Mouse (Mus musculus): ENCODE data around the gene Cenpx. TPM values are rescaled to one million over a fixed set of nuclear protein-coding genes. Genes with fewer than 3 reads are reported as not detected.

Gene Cenpx
- polyA plus RNA-seq, 1 experiment from 2014 or later, result 113 TPM

DNA sequence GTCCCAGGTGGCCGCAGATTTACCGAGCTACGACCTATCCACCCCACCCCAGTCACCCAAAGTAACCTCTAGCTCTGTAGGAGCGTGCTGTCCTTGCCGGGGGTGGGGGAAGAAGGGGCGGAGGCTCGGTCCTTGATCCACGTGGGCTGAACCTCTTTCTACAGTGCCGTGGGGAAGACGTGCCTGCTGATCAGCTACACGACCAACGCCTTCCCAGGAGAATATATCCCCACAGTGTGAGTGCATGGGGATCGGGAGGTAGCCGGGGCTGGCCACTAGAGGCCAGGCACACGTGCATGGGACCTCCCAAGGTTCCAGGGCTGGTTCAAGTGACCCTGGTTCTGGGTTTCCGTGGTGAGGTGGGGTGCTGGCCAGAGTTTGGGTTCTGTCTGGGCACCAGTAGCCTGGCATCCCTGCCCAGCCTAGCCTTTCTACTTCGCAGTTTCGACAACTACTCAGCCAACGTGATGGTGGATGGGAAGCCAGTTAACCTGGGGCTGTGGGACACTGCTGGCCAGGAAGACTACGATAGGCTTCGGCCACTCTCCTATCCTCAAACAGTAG lies 8.6 kb upstream of the Cenpx start:
- peak overlapping the region; percentile 71 for H3K27ac ChIP-seq
- WGBS, result 22% methylated on average over 21 of the region's 21 CpGs
- H3K27me3 ChIP-seq, result peaks cover 29% of the 10 kb centered on the region

DNA sequence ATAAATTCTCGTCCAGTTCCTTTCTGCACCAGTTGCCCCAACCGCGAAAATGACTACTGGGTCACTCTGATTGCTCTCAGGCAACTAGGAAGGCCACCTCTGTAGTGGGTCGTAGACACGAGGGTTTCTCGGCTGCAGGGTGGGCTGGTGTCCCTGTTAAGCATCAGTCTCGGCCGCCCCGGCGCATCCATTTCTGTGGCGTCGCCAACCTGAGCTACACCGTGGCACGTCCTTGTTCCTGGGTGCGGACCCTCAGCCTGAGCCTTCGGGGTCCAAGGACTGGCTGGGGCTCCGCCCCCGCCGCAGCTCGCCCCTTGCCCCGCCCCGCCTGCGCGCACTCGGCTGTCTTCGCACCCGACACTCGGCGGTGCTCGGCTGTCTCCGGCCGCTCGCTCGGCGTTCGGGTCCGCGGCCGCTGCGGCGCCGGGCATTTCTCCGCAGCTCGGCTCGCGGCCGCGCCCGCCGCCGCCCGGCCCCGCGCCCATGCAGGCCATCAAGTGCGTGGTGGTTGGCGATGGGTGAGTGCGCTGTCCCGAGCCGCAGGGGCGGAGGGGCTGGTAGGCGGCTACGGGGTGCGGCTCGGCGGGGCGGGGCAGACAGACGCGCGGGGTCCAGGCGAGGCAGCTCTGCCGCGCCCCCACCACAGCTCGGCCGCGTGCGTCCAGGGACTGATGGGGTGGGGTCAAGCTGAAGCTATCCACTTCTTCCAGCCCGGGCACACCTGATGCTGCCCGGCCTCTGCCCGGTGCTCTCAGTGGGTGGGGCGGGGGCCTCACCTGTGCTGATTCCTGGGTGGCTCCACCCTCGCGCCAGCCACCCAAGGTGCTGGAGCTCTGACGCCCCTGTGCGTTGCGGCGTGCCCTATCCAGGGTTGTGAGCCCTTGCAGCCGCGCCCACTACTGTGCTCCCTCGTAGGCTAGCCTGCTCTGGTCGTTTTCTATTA lies 7.9 kb upstream of the Cenpx start, which contains the start of gene Rac3:
TSS of gene Rac3 (plus strand) at position 347 of the 943 bp plus-strand sequence.
- Histone ChIP-seq H3K4me2 (peak within 1 kb of the TSS; percentile 89), H3K27me3 (peaks cover 29% of the 10 kb centered on the region), H3K9me3 (no peaks in the 10 kb centered on the region), H3K27ac (peak within 1 kb of the TSS; percentile 71), H3K4me3 (peak within 1 kb of the TSS; percentile 67), H3K36me3 (peaks cover 47% of the 10 kb centered on the region), H3K9ac (peak within 1 kb of the TSS; percentile 96), H3K4me1 (replicated peaks) (peaks cover 30% of the 10 kb centered on the region)
- ATAC-seq (ENCODE audit: low FRiP score), result peak; percentile 84
- under 1% methylated on average over 89 of the region's 90 CpGs for WGBS

More for the DNA sequence above, 8.6 kb upstream of the Cenpx start:
- Histone ChIP-seq H3K36me3 (peaks cover 42% of the 10 kb centered on the region), H3K9me3 (no peaks in the 10 kb centered on the region), H3K9ac (peak overlapping the region; percentile 96), H3K4me1 (replicated peaks) (peaks cover 37% of the 10 kb centered on the region), H3K4me2 (peak overlapping the region; percentile 89), H3K4me3 (peak overlapping the region; percentile 67)
- ATAC-seq (ENCODE audit: low FRiP score), result no peak

DNA sequence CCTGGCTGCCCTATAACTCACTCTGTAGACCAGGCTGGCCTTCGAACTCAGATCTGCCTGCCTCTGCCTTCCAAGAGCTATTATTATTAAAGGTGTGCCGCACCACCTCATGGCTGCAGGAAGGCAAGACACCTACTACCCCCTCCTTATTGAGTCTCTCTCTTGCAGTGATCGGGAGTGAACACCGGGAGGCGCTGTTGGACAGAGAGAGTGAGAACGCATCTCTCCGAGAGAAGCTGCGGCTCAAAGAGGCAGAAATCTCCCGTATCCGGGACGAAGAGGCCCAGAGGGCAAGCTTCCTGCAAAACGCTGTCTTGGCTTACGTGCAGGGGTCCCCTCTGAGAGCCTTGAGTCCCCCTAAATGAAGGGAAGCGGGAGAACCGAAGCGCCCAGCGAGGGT lies 6.9 kb upstream of the Cenpx start:
- Histone ChIP-seq H3K27me3 (peaks cover 19% of the 10 kb centered on the region), H3K27ac (peak overlapping the region; percentile 71), H3K9me3 (no peaks in the 10 kb centered on the region), H3K9ac (peak overlapping the region; percentile 96), H3K4me1 (replicated peaks) (peaks cover 33% of the 10 kb centered on the region), H3K4me3 (peak overlapping the region; percentile 67), H3K4me2 (peak overlapping the region; percentile 89), H3K36me3 (peaks cover 52% of the 10 kb centered on the region)
- 0 out of 2 replicates have a peak, but pooled peaks have one; percentile 8 for ATAC-seq (ENCODE audit: low FRiP score)
- WGBS, result 12% methylated on average over 17 of the region's 17 CpGs

DNA sequence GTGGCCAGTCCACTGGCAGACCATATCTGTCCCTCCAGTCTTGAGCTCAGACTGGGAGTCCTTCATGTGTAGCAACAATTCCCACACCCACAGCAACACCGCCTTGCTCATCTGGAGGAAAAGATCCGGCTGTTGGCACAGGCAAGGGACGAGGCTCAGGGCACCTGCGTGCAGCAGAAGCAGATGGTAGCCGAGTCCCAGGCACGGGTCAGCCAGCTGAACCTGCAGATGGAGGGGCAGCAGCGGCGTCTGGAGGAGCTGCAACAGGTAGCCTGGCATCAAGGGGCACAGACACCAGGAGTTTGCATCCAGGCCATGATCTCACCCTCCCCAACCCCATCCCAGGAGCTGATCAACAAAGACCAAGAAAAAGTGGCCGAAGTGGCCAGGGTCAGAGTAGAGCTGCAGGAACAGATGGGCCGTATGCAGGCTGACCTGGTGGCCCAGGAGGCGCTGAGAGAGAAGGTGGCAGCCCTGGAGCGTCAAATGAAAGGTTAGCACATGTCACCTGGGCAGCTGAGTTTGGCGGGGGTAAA lies 6.4 kb upstream of the Cenpx start:
- Histone ChIP-seq H3K36me3 (peaks cover 50% of the 10 kb centered on the region), H3K27me3 (peaks cover 17% of the 10 kb centered on the region; the same call in 1 of the 2 replicates), H3K4me2 (no peak overlapping the region; the same call in 1 of the 2 replicates), H3K4me1 (replicated peaks) (peaks cover 38% of the 10 kb centered on the region), H3K9ac (no peak overlapping the region), H3K9me3 (no peaks in the 10 kb centered on the region), H3K4me3 (no peak overlapping the region), H3K27ac (no peak overlapping the region)
- WGBS, result 90% methylated on average over 13 of the region's 13 CpGs
- ATAC-seq (ENCODE audit: low FRiP score), result no peak

DNA sequence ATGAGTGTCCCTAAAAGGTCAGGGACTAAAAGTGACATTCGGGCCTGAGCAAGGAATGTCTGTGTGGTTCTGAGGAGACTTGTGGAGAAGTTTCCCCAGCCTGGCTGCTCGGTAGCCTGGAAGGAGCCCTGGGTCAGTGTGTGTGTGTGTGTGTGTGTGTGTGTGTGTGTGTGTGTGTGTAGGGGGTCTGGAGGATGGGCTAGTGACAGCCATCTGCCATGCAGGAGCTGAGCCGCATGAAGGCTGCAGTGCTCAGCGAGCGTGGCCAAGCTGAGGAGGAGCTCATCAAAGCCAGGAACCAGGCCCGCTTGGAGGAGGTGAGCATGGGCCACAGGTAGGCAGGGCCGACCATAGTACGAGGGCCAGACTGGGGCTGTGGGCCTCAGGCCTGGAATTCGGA lies 5.7 kb upstream of the Cenpx start:
- H3K9me3 ChIP-seq, result no peaks in the 10 kb centered on the region
- H3K4me1 ChIP-seq (replicated peaks), result peaks cover 45% of the 10 kb centered on the region
- H3K4me3 ChIP-seq, result no peak overlapping the region
- WGBS, result 86% methylated on average over 9 of the region's 9 CpGs
- no peak overlapping the region for H3K9ac ChIP-seq
- peaks cover 17% of the 10 kb centered on the region; the same call in 1 of the 2 replicates for H3K27me3 ChIP-seq
- H3K4me2 ChIP-seq, result no peak overlapping the region
- no peak for ATAC-seq (ENCODE audit: low FRiP score)
- no peak overlapping the region for H3K27ac ChIP-seq
- H3K36me3 ChIP-seq, result peaks cover 50% of the 10 kb centered on the region

DNA sequence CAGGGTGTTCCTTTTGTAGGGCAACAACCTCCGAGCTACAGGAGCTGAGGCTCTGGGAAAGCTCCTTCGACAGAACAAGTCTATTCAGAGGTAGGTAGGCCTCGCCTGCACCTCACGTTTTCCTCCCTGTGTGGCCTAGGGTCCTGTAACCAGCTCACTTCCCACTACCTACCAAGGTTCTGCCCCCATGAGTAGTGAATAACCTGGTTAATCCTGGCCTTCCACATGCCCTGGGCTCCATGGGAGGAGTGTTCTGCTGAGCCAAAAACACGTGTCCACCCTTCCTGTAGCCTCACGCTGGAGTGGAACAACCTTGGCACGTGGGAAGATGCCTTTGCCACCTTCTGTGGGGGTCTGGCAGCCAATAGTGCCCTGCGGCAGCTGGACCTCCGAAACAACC lies 1.6 kb upstream of the Cenpx start:
- no peaks in the 10 kb centered on the region for H3K9me3 ChIP-seq
- H3K27me3 ChIP-seq, result no peaks in the 10 kb centered on the region
- 91% methylated on average over 9 of the region's 9 CpGs for WGBS
- H3K9ac ChIP-seq, result peak overlapping the region; percentile 86; the same call in 1 of the 2 replicates
- peaks cover 34% of the 10 kb centered on the region for H3K4me1 ChIP-seq (replicated peaks)
- H3K36me3 ChIP-seq, result peaks cover 45% of the 10 kb centered on the region
- H3K4me2 ChIP-seq, result peak overlapping the region; percentile 99; the same call in 1 of the 2 replicates
- ATAC-seq (ENCODE audit: low FRiP score), result no peak
- H3K27ac ChIP-seq, result no peak overlapping the region
- peak overlapping the region; percentile 63; the same call in 1 of the 2 replicates for H3K4me3 ChIP-seq

DNA sequence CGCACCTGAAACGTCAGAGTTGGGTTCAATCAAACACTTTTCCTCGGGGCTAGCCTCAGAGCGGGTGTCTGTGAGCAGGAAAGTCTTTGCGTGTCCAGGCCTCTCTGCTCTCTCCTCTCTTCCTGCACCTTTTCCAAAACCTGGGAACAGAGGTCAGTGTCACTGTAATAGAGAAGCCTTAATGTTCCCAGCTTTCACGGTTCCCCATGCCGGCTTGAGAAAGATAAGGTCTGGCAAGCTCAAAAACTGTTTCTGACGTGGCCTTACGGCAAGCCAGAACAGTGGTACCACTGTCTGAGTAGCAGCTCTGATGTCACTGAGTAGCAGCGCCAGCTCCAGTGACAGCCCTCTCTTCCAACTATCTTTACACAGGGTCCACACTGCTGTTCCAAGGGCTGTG lies 1.0 kb upstream of the Cenpx start:
- H3K36me3 ChIP-seq, result peaks cover 51% of the 10 kb centered on the region
- no peak for ATAC-seq (ENCODE audit: low FRiP score)
- H3K27ac ChIP-seq, result peak overlapping the region; percentile 60
- H3K9ac ChIP-seq, result peak overlapping the region; percentile 86
- no peaks in the 10 kb centered on the region for H3K27me3 ChIP-seq
- 57% methylated on average over 10 of the region's 10 CpGs for WGBS
- peaks cover 34% of the 10 kb centered on the region for H3K4me1 ChIP-seq (replicated peaks)
- no peaks in the 10 kb centered on the region for H3K9me3 ChIP-seq
- peak overlapping the region; percentile 99 for H3K4me2 ChIP-seq
- peak overlapping the region; percentile 63 for H3K4me3 ChIP-seq

DNA sequence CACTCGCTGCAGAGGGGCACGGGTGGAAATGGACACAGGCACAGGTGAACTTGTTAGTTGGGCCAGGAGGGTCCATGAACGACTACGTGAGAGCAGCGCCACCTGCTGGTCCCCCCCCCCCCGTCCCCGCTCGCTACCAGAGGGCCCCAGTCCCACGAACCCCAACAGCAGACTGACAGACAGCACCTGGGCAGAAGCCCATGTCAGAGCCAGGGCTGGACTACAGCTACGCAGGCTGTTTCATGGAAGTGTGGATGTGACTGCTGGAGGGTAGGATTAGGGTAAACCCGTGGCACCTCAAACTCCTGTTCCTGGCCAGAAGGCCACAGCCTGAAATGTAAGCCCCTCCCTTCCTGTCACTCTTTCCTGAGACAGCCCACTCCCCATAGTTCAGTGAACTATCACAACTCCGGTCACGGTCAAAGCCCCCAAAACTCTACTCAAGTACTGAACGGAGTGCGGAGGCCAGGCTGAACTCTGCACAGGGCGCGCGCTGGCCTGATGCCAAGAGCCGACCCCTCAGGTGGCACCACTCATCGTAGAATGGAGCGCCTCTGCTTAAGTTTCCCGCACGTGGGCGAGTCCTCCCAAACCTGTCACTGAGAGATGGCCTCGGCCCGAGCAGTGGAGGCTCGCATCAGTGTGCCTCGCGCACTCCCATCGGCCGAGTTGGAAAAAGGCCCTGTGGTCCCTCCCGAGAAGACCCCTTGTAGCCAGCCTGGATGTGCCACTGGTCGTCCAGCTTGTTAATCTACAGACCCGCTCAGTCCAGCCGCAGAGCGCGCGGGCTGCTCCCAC lies 568 bp downstream of the Cenpx start:
- WGBS, result 1% methylated on average over 38 of the region's 38 CpGs
- peak overlapping the region; percentile 99 for H3K4me2 ChIP-seq
- no peaks in the 10 kb centered on the region for H3K9me3 ChIP-seq
- no peaks in the 10 kb centered on the region for H3K27me3 ChIP-seq
- peaks cover 50% of the 10 kb centered on the region for H3K36me3 ChIP-seq
- H3K4me1 ChIP-seq (replicated peaks), result peaks cover 34% of the 10 kb centered on the region
- peak overlapping the region; percentile 84 for H3K27ac ChIP-seq
- peak; percentile 66 for ATAC-seq (ENCODE audit: low FRiP score)
- H3K4me3 ChIP-seq, result peak overlapping the region; percentile 63
- H3K9ac ChIP-seq, result peak overlapping the region; percentile 82

DNA sequence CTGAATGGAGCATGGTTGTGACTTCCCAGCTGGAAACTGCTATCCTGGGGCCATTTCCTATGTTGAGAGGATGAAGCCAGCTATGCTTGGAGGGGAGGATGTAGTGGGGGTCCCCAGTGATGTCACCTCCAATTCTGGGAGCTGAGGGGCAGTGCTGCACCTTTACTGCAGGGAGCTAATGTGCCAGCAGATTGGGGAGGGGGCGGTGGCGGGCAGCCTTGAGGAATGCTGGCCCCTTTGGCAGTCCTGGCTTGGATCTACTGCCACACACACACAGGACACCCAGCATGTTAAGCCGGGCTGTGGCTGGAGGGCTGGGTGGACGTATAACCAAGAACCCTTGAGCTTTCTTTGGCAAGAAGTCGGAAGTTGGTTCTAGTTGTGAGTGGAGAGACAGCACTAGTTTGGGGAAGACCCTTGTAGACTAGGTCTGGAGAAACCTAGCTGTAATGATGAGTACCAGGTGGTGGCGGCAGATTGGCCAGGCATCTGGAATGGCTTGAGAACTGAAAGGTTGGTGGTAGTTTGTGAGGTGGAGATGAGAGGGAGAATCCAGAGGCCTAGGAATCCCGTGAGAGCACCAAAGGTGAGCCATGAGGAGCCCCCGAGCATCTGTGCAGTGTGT lies 1.4 kb downstream of the Cenpx start:
- H3K27me3 ChIP-seq, result no peaks in the 10 kb centered on the region
- peak overlapping the region; percentile 82; the same call in 1 of the 2 replicates for H3K9ac ChIP-seq
- no peak for ATAC-seq (ENCODE audit: low FRiP score)
- WGBS, result 63% methylated on average over 8 of the region's 8 CpGs
- peaks cover 41% of the 10 kb centered on the region for H3K36me3 ChIP-seq
- no peaks in the 10 kb centered on the region for H3K9me3 ChIP-seq
- H3K27ac ChIP-seq, result no peak overlapping the region
- H3K4me2 ChIP-seq, result peak overlapping the region; percentile 99
- peaks cover 36% of the 10 kb centered on the region for H3K4me1 ChIP-seq (replicated peaks)
- H3K4me3 ChIP-seq, result no peak overlapping the region

DNA sequence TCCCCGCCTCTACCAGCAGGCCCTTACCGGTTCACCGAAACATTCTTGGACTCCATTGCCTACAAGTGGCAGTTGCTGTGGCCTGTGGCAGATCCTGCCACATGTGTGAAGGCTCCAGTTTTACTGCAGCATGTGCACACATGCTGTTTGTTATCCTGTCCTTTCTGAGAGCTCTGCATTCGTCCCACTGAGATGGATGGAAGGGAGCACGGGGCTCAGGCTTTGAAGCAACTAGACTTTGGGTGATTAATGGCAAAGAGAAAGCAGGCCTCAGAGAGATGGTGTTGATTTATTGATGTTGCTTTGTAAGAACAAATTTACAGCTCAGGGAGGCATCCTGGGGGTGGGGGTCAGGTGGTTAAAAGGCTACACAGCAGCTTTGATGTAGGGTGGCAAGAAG lies 2.9 kb downstream of the Cenpx start:
- H3K4me3 ChIP-seq, result no peak overlapping the region
- H3K4me1 ChIP-seq (replicated peaks), result peaks cover 44% of the 10 kb centered on the region
- H3K9ac ChIP-seq, result no peak overlapping the region
- H3K27me3 ChIP-seq, result no peaks in the 10 kb centered on the region
- no peak overlapping the region for H3K4me2 ChIP-seq
- H3K27ac ChIP-seq, result no peak overlapping the region
- no peak for ATAC-seq (ENCODE audit: low FRiP score)
- 60% methylated on average over 5 of the region's 5 CpGs for WGBS
- no peaks in the 10 kb centered on the region for H3K9me3 ChIP-seq
- peaks cover 30% of the 10 kb centered on the region for H3K36me3 ChIP-seq

DNA sequence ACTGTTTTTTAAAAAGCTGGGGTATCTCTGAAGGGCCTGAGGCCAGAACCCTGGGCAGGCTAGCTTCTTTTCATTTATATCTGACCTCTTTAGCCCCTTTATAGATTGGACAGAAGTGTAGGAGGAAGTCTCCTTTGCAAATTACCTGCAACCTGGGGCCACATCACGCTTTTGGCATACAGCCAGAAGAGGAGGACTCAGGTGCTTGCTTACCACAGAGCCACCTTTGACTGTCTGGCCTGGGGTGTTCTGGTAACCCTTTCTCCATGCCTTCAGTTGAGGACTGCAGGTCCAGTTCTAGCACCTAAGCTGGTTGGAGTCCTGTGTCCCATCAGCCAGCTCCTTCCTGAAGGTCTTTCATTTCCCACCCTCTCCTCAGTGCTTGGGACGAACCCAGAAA lies 4.0 kb downstream of the Cenpx start:
- no peak for ATAC-seq (ENCODE audit: low FRiP score)
- no peak overlapping the region for H3K9ac ChIP-seq
- WGBS, result 78% methylated on average over 2 of the region's 2 CpGs
- no peak overlapping the region for H3K27ac ChIP-seq
- no peak overlapping the region for H3K4me3 ChIP-seq
- no peak overlapping the region for H3K4me2 ChIP-seq
- no peaks in the 10 kb centered on the region for H3K27me3 ChIP-seq
- H3K4me1 ChIP-seq (replicated peaks), result peaks cover 44% of the 10 kb centered on the region
- peaks cover 26% of the 10 kb centered on the region for H3K36me3 ChIP-seq
- H3K9me3 ChIP-seq, result no peaks in the 10 kb centered on the region

Data from hindbrain, embryonic 13.5 days (tissue).